In the genomic region with DNA sequence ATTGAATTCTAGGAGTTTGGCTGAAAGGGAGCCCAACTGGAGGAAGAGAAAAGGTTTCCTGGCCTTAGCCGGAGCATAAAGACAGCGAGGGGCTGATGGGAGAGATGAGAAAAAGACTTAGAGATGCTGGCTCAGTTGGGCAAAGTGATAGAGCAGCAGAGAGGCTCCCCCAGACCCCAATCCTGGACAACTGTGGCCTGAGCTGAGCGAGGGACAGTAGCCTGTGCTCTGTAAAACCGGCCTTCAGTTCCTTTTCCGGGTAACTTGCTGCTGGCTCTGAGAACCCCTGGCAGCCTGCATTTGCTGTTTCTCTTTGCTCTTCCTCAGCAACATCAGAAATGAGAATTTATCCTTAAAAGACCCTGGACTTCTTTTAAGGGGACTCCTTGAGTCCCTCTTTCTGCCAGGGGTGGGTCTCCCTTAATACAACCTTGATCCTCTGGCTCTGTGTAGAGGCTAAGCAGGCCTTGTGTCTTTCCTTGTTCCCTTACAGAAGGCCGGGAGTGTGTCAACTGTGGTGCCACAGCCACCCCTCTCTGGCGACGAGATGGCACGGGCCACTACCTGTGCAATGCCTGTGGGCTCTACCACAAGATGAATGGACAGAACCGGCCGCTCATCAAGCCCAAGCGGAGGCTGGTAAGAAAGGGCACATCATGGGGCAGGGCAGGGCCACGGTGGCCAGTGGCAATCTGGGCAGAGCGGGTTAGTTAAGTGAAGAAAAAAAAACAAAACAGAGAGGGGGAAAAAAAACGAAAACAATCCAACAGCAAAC, we compare ENCODE assay signal across 8 mouse cellular contexts. TPM values are rescaled to one million over a fixed set of nuclear protein-coding genes. Genes with fewer than 3 reads are reported as not detected.
DNase-seq lines count a peak whose midpoint lies in the region; ATAC-seq and TF ChIP-seq lines count a peak whose summit lies in the region.

No protein-coding gene starts in this region.

- TF ChIP-seq CTCF in kidney, postnatal 0 days (IDR thresholded peaks at IDR 0.05; ENCODE audit: low read depth), result no peak
- no peak for TF ChIP-seq CTCF in liver, embryonic 14.5 days (IDR thresholded peaks at IDR 0.05; ENCODE audit: low read depth)

- WGBS in kidney, postnatal 0 days, result 26% methylated on average over 15 of the region's 15 CpGs
- 7% methylated on average over 15 of the region's 15 CpGs for WGBS in embryonic facial prominence, embryonic 10.5 days
- 22% methylated on average over 15 of the region's 15 CpGs for WGBS in liver, embryonic 14.5 days (ENCODE audit: insufficient replicate concordance)

- DNase-seq in adrenal gland, adult 2 months, result peak; percentile 24
- DNase-seq in adrenal gland, postnatal 36 days, result no peak
- DNase-seq in kidney, postnatal 0 days (ENCODE audit: low spot score), result no peak
- no peak for DNase-seq in kidney, postnatal 14 days
- DNase-seq in embryonic facial prominence, embryonic 10.5 days (ENCODE audit: low spot score), result peak; percentile 46
- no peak for DNase-seq in liver, embryonic 14.5 days (ENCODE audit: low read depth in 3 of 3, low spot score in 3 of 3)
- DNase-seq in cerebellum, postnatal 4 days (ENCODE audit: low spot score in 2 of 2), result no peak
- DNase-seq in urinary bladder, postnatal 4 days (ENCODE audit: low spot score in 2 of 2), result no peak

- H3K9me3 ChIP-seq in kidney, postnatal 0 days (replicated peaks; ENCODE audit: low read length), result no peaks in the 10 kb centered on the region
- H3K9me3 ChIP-seq in embryonic facial prominence, embryonic 10.5 days, result no peaks in the 10 kb centered on the region
- no peaks in the 10 kb centered on the region for H3K9me3 ChIP-seq in liver, embryonic 14.5 days (ENCODE audit: control insufficient read depth, low read length)

- H3K9ac ChIP-seq in kidney, postnatal 0 days (ENCODE audit: low read depth, low read length), result 0 out of 2 replicates have a peak overlapping the region, but pooled peaks have one; percentile 8
- H3K9ac ChIP-seq in liver, embryonic 14.5 days (replicated peaks), result no peak overlapping the region

- peak overlapping the region; percentile 73 for H3K4me2 ChIP-seq in kidney, postnatal 0 days (ENCODE audit: low read length)
- H3K4me2 ChIP-seq in liver, embryonic 14.5 days (ENCODE audit: low read depth), result peak overlapping the region; percentile 23; the same call in 1 of the 2 replicates

- peak overlapping the region; percentile 20; the same call in 1 of the 2 replicates for H3K27ac ChIP-seq in kidney, postnatal 0 days
- peak overlapping the region; percentile 19; the same call in 1 of the 2 replicates for H3K27ac ChIP-seq in embryonic facial prominence, embryonic 10.5 days (replicated peaks)
- H3K27ac ChIP-seq in liver, embryonic 14.5 days, result no peak overlapping the region

- peaks cover 72% of the 10 kb centered on the region for H3K27me3 ChIP-seq in kidney, postnatal 0 days (ENCODE audit: insufficient read depth, low read length)
- H3K27me3 ChIP-seq in embryonic facial prominence, embryonic 10.5 days (replicated peaks; ENCODE audit: low read depth, poor library complexity, severe bottlenecking), result peaks cover 100% of the 10 kb centered on the region
- H3K27me3 ChIP-seq in liver, embryonic 14.5 days (ENCODE audit: control insufficient read depth, insufficient read depth, low read length), result peaks cover 73% of the 10 kb centered on the region

- no peak for ATAC-seq in kidney, postnatal 0 days (replicated peaks; ENCODE audit: low FRiP score, low read depth)
- no peak for ATAC-seq in liver, embryonic 14.5 days (ENCODE audit: insufficient read depth)

- H3K36me3 ChIP-seq in kidney, postnatal 0 days (ENCODE audit: insufficient read depth, low read length), result no peaks in the 10 kb centered on the region
- H3K36me3 ChIP-seq in embryonic facial prominence, embryonic 10.5 days (replicated peaks), result peaks cover 4% of the 10 kb centered on the region
- no peaks in the 10 kb centered on the region for H3K36me3 ChIP-seq in liver, embryonic 14.5 days (replicated peaks; ENCODE audit: control insufficient read depth, insufficient read depth, low read depth)

- H3K4me1 ChIP-seq in kidney, postnatal 0 days (replicated peaks; ENCODE audit: insufficient read depth, low read length), result peaks cover 27% of the 10 kb centered on the region; the same call in 1 of the 2 replicates
- peaks cover 92% of the 10 kb centered on the region for H3K4me1 ChIP-seq in embryonic facial prominence, embryonic 10.5 days
- H3K4me1 ChIP-seq in liver, embryonic 14.5 days (replicated peaks; ENCODE audit: control insufficient read depth in 2 of 2, insufficient read depth in 2 of 2, low read length in 1 of 2), result peaks cover 2 to 4% of the 10 kb centered on the region in 2 experiments; a peak in 2 of 4 replicates

- 0 out of 2 replicates have a peak overlapping the region, but pooled peaks have one; percentile 14 for H3K4me3 ChIP-seq in kidney, postnatal 0 days (replicated peaks; ENCODE audit: low read depth, low read length)
- H3K4me3 ChIP-seq in embryonic facial prominence, embryonic 10.5 days, result peak overlapping the region; percentile 66
- H3K4me3 ChIP-seq in liver, embryonic 14.5 days (ENCODE audit: insufficient read depth in 1 of 2, low read depth in 2 of 2, low read length in 2 of 2), result no peak overlapping the region

- TF ChIP-seq EP300 in liver, embryonic 14.5 days (IDR thresholded peaks at IDR 0.05; ENCODE audit: low read depth), result no peak

RNA-seq across cellular contexts. Expression of a gene that starts 8.4 kb away (rescaled TPM):
- total RNA-seq in adrenal gland, adult 2 months (2021), result 10 to 100 TPM; 23.0 to 52.6 TPM
- polyA plus RNA-seq in adrenal gland, adult 2 months (2012; rRNA removed), result 167 and 184 TPM in 2 replicates
- total RNA-seq in adrenal gland, postnatal 36 days (2021), result 10 to 100 TPM; 21.0 to 21.1 TPM
- polyA plus RNA-seq in kidney, postnatal 0 days (2015; fragmentation: Nextera tagmentation; extraction: Ambion mirVana), result 56.3 and 64.3 TPM in 2 replicates
- polyA plus RNA-seq in embryonic facial prominence, embryonic 10.5 days (2016; fragmentation: Nextera tagmentation; extraction: Ambion mirVana), result 34.6 and 35.9 TPM in 2 replicates
- polyA plus RNA-seq in liver, embryonic 14.5 days (2012; rRNA removed), result 2.4 and 2.8 TPM in 2 replicates
- 3.1 and 3.9 TPM in 2 replicates for polyA plus RNA-seq in liver, embryonic 14.5 days (2014; fragmentation: Nextera tagmentation; extraction: Ambion mirVana)

RNA-seq across cellular contexts. Expression of a gene that starts 20.0 kb away (rescaled TPM):
- total RNA-seq in adrenal gland, adult 2 months (2021), result not detected
- not detected in 2 replicates for polyA plus RNA-seq in adrenal gland, adult 2 months (2012; rRNA removed)
- not detected for total RNA-seq in adrenal gland, postnatal 36 days (2021)
- not detected in 2 replicates for polyA plus RNA-seq in kidney, postnatal 0 days (2015; fragmentation: Nextera tagmentation; extraction: Ambion mirVana)
- polyA plus RNA-seq in embryonic facial prominence, embryonic 10.5 days (2016; fragmentation: Nextera tagmentation; extraction: Ambion mirVana), result not detected in 2 replicates
- polyA plus RNA-seq in liver, embryonic 14.5 days (2012; rRNA removed), result not detected in 2 replicates
- not detected in 2 replicates for polyA plus RNA-seq in liver, embryonic 14.5 days (2014; fragmentation: Nextera tagmentation; extraction: Ambion mirVana)

Comparison
In these comparisons a context has a peak if more than half of its experiments do, and no peak if none do; other contexts are left out.
1. DNase-seq: peak in adrenal gland, adult 2 months (single experiment) and embryonic facial prominence, embryonic 10.5 days (single experiment); none in adrenal gland, postnatal 36 days (0 of 2), kidney, postnatal 0 days (single experiment), kidney, postnatal 14 days (single experiment), liver, embryonic 14.5 days (0 of 3), cerebellum, postnatal 4 days (0 of 2) and urinary bladder, postnatal 4 days (0 of 2).
2. H3K4me3 ChIP-seq: peak in kidney, postnatal 0 days (single experiment) and embryonic facial prominence, embryonic 10.5 days (single experiment); none in liver, embryonic 14.5 days (0 of 2).